Mouse (Mus musculus): ENCODE measurements around the gene Ms4a8a. TPM values are rescaled to one million over a fixed set of nuclear protein-coding genes. Genes with fewer than 3 reads are reported as not detected.

Gene Ms4a8a
- not detected for polyA plus RNA-seq (2012; fragmentation: generic; extraction: Trizol)

DNA sequence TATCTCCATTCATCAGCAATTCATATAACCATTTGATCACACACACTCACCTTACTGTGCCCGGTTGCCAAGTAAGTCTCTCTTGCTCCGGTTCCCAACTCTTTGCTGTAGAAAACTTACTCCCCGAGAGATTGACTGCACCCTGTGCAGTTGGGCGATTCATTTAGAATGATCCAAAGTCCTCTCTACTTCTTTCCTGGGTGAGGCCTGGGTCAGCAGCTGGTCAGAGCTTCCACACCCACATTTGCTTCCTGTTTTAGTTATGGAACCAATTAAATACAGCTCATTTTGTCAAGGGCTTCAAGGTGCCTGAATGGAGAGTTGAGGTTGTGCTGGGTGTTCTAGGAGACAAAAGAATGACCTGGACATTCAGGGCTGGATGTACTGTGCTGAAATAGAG is at the start of gene Ms4a8a:
Gene Ms4a8a, minus strand, starts transcription at position 169 of the 400 bp plus-strand sequence.

DNA sequence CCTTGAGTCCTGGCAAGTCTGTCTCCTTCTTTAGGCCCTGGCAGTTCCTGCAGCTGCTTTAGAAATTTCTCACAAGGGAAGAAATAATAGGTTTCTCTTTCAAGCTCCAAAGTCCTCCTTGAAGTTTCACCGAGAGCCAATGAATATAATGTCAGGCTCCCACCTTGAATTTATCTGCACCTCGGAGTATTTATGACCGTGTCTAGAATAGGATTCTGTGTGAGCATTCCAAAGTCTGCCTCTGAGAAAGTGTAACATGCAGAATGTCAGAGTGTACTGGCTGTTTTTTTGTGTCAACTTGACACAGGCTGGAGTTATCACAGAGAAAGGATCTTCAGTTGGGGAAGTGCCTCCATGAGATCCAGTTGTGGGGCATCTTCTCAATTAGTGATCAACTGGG is 63.0 kb downstream of the Ms4a8a start, which contains the start of gene Ms4a18:
Gene Ms4a18, minus strand, starts transcription at position 141 of the 400 bp plus-strand sequence.

Other genes starting within 250 kb of the Ms4a8a start
- gene Slc15a3, start 241.4 kb downstream of the Ms4a8a start, polyA plus RNA-seq (2012; fragmentation: generic; extraction: Trizol): under 1 TPM; 0.14 to 0.30 TPM
- 10 to 100 TPM; 29.2 to 92.3 TPM for gene Tmem132a, start 211.2 kb downstream of the Ms4a8a start, polyA plus RNA-seq (2012; fragmentation: generic; extraction: Trizol)
- gene Tmem109, start 199.1 kb downstream of the Ms4a8a start, polyA plus RNA-seq (2012; fragmentation: generic; extraction: Trizol): 100 to 1,000 TPM in 1 of 2 experiments, 10 to 100 TPM in 1; 86.0 to 103 TPM
- gene Prpf19, start 185.9 kb downstream of the Ms4a8a start, polyA plus RNA-seq (2012; fragmentation: generic; extraction: Trizol): 100 to 1,000 TPM; 204 to 245 TPM
- gene Zp1, start 160.5 kb downstream of the Ms4a8a start, polyA plus RNA-seq (2012; fragmentation: generic; extraction: Trizol): under 1 TPM in 1 of 2 experiments, not detected in 1; 0.17 TPM
- under 1 TPM; 0.01 to 0.06 TPM for gene Ptgdr2, start 143.9 kb downstream of the Ms4a8a start, polyA plus RNA-seq (2012; fragmentation: generic; extraction: Trizol)
- 10 to 100 TPM; 12.0 to 31.9 TPM for gene Ccdc86, start 131.8 kb downstream of the Ms4a8a start, polyA plus RNA-seq (2012; fragmentation: generic; extraction: Trizol)
- gene Ms4a10, start 106.4 kb downstream of the Ms4a8a start, polyA plus RNA-seq (2012; fragmentation: generic; extraction: Trizol): not detected
- not detected for gene Ms4a15, start 87.9 kb downstream of the Ms4a8a start, polyA plus RNA-seq (2012; fragmentation: generic; extraction: Trizol)
- not detected for gene Ms4a18, start 63.1 kb downstream of the Ms4a8a start, polyA plus RNA-seq (2012; fragmentation: generic; extraction: Trizol)
- not detected for gene 1700017D01Rik, start 49.8 kb upstream of the Ms4a8a start, polyA plus RNA-seq (2012; fragmentation: generic; extraction: Trizol)
- not detected for gene 1700025F22Rik, start 84.2 kb upstream of the Ms4a8a start, polyA plus RNA-seq (2012; fragmentation: generic; extraction: Trizol)
- gene Ms4a13, start 115.6 kb upstream of the Ms4a8a start, polyA plus RNA-seq (2012; fragmentation: generic; extraction: Trizol): not detected
- gene Ms4a12, start 151.3 kb upstream of the Ms4a8a start, polyA plus RNA-seq (2012; fragmentation: generic; extraction: Trizol): not detected
- not detected for gene Ms4a1, start 185.1 kb upstream of the Ms4a8a start, polyA plus RNA-seq (2012; fragmentation: generic; extraction: Trizol)
- not detected for gene Ms4a5, start 202.8 kb upstream of the Ms4a8a start, polyA plus RNA-seq (2012; fragmentation: generic; extraction: Trizol)
- gene Ms4a14, start 233.4 kb upstream of the Ms4a8a start, polyA plus RNA-seq (2012; fragmentation: generic; extraction: Trizol): not detected